Mouse (Mus musculus): ENCODE results near the gene Spock1. TPM values are rescaled to one million over a fixed set of nuclear protein-coding genes. Genes with fewer than 3 reads are reported as not detected.
A peak's percentile ranks its signal among the peaks of the same experiment; 100 is the strongest.

Gene Spock1
- total RNA-seq (2017), result not detected in 2 replicates

DNA sequence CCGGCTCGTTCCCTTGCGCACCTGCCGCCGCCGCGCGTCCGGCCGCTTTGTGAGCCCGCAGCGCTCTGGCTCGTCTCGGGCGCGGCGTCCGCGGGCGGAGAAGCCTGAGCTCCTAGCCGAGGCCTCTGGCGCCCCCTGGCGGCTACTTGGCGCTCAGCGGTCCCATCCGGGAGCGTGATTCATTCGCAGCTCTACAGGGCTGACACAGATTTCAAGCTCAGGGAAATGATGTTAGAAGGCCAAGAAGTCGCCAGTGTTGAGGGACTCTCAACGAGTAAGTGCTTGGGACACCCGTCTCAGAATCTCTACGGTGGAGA, at the start of gene Spock1:
TSS of gene Spock1 (minus strand) at position 67 of the 317 bp plus-strand sequence.
- peak; percentile 73 for ATAC-seq (replicated peaks; ENCODE audit: low read depth, poor library complexity, severe bottlenecking)

GRCm38 (mm10) chr13:57950091-57950490, 42.0 kb upstream of the Spock1 start:
- ATAC-seq (replicated peaks; ENCODE audit: low read depth, poor library complexity, severe bottlenecking), result no peak

DNA sequence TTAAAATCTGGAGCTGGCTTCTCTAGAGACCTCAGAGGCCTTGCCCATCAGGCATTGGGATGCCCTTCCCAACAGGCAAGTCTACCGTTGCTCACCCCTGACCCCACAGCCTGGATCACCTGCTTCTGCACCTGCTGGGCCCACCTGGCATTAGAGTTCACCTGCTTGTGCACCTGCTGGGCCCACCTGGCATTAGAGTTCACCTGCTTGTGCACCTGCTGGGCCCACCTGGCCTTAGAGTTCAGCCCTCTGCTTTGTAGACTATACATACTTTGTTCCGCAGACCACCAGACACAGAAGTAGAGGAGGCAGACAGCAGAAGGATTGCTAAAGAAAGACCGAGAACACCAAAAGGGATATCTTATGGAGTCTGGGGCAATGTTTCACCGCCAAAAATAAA, 41.4 kb upstream of the Spock1 start:
- no peak for ATAC-seq (replicated peaks; ENCODE audit: low read depth, poor library complexity, severe bottlenecking)

DNA sequence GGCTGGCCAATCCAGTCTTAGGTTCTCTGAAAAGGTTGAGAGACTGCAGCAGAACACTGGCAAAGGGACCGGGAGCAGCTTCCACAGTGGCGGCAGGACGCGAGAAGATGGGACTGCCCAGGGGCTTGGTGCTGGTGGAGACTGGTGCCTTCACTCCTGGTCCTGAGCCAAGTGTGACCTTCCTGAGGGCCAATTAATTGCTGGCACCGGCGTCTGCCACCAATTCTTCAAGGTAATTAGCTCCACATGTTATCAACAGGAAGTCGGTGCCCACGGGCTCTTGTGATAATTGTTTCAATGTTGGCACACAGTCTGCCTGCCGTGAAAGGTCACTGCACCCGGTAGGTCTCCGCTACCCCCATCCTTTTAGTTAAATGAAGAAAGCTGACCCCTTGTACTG, 37.1 kb upstream of the Spock1 start:
- ATAC-seq (replicated peaks; ENCODE audit: low read depth, poor library complexity, severe bottlenecking), result no peak

DNA sequence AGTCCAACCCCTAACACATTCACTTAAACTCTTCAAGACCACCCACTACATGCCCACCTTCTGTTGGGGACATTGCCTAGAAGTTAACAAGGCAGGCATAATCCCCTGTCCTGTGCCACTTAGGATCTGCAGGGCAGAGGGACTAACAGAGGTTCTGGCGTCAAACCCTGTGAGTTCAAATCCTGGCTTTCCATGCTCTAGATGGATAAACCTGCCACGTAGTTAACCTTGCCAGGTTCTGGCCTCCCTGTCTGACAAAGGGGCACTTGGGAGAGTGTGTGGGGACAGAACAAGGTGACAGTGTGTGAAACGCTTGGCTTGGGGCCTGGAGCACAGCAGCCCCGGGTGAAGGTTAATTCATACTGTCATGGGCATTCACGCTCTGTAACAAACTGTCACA, 36.3 kb upstream of the Spock1 start:
- ATAC-seq (replicated peaks; ENCODE audit: low read depth, poor library complexity, severe bottlenecking), result no peak

DNA sequence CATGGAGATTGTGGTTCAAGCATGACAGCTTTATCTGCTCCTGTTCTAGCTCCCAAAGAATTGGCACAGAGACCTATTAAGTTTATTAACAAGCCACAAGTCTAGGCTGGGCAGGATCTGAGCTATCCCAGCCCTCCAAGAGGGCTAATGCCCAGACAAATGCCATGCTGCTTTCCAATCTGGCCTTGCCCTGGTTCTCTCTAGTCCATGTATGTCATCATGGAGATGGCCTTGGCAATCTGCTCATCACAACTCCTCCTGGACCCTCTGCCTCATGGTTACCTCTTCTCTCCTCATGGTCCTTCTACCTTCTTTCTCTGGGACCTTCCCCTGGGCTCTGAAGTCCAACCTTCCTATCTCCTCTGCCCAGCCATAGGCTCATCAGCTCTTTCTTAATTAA, 35.8 kb upstream of the Spock1 start:
- no peak for ATAC-seq (replicated peaks; ENCODE audit: low read depth, poor library complexity, severe bottlenecking)

DNA sequence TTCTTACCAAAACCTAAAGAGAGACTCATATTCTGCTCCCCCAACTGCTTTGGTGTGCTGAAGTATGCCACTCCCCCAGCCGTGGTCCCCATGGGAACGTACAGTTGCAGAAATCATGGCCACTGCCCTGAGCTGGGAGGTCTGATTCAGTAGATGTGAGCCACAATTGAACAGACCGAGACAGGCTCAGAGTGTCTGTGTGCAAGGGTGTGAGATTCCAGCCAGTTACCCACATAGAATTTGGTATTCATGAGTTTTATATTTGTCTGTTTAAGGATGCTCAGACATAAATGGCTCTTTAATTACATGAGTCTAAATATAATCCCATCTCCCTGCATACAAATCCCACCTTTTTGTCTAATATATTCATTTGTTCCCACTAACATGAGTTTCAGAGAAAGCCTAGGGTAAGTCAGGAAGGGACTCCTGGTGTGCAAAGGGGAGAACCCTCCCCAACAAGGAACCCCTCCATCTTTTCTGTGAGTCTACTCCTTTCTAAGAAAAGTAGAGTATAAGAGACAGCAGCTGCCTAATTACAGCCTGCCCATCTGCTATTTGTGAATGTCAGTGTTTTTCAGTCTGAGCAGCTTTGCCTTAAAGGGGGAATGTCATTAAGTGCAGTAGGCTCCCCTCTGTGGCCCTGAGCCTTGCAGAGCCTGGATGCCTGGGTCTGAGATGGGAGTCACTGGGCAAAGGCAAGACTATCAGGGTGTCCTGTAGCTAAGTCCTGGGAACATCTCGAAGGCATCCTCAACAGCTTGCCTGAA, 29.5 kb upstream of the Spock1 start:
- no peak for ATAC-seq (replicated peaks; ENCODE audit: low read depth, poor library complexity, severe bottlenecking)

DNA sequence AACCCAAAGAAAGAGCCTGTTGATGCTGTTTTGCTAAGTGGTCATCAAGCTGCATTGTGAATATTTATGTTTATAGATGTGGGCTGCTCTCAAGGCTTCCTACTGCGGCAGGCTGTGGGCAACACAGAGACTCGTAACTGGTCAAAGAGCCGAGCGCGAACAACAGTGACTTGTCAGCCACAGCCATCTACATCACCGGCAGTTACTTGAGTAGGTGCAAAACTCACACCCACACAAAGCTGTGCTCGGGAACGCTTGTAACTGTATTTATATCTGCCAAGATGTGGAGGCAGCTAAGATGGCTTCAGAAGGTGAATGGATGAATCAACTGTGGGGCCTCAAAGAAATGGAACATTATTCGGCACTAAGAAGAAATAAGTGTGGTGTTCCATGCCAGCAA, 23.9 kb upstream of the Spock1 start:
- no peak for ATAC-seq (replicated peaks; ENCODE audit: low read depth, poor library complexity, severe bottlenecking)

GRCm38 (mm10) chr13:57931376-57931775, 23.2 kb upstream of the Spock1 start:
- ATAC-seq (replicated peaks; ENCODE audit: low read depth, poor library complexity, severe bottlenecking), result no peak

GRCm38 (mm10) chr13:57930720-57931119, 22.6 kb upstream of the Spock1 start:
- ATAC-seq (replicated peaks; ENCODE audit: low read depth, poor library complexity, severe bottlenecking), result no peak

DNA sequence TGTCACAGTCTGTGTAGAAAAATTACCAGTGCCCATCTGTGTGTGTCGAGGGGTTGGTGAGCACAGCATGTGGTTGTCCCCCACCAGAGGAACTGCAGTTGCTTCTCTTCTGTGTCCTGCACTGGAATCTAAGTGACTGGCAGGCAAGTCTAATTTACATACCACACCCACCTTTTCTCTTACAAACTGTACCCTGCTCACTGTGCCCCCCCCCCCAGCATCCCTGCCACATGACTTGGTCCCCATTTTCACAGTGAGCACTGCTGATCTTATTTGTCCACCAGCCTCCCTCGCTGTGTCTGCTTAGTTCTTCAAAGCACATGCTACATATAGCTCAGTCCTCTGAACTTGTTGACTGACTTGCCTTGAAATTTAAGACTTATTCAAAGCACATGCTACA, 22.2 kb upstream of the Spock1 start:
- ATAC-seq (replicated peaks; ENCODE audit: low read depth, poor library complexity, severe bottlenecking), result no peak

DNA sequence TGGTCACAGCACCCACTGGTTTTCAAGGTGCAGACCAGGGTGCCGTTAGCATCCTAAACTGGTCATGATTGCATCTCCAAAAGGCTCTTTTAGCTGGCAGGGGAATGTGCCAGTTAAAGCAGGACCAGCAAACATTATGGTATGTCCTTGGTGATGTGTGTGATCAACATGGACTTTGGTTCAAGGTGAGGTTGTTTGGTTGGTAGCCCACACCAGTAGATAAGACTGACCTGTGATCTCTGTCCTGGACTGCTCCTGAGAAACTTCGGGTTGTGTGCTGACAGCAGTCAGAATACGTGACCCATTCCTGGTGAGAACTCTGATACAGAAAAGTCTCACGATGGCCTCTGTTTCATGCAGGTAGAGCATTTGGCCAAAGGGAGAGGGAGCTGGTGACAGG, 11.8 kb upstream of the Spock1 start:
- no peak for ATAC-seq (replicated peaks; ENCODE audit: low read depth, poor library complexity, severe bottlenecking)

- ATAC-seq (replicated peaks; ENCODE audit: low read depth, poor library complexity, severe bottlenecking), result no peak
These were observed 3.0 kb upstream of the Spock1 start for GRCm38 (mm10) chr13:57911171-57911570.

GRCm38 (mm10) chr13:57907428-57908265, 485 bp downstream of the Spock1 start:
- ATAC-seq (replicated peaks; ENCODE audit: low read depth, poor library complexity, severe bottlenecking), result no peak

DNA sequence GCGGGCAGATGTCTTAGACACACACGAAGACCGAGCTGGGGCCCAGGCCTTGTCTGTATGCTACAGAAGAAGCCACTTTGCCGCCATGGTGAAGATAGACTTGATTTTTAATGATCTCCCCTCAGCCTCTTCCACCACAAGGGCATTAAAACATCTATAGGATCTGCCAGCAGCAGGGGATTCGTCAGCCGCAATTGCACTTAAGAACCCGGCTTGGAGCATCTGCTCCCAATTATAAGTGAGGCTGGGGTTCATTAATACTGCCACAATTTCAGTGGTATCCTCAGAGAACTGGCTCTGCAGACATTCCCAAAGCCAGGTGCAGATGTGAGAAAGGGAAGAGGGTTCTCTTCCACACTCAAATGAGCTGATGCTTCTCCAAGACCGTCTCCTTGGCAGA, 13.5 kb downstream of the Spock1 start:
- ATAC-seq (replicated peaks; ENCODE audit: low read depth, poor library complexity, severe bottlenecking), result no peak

DNA sequence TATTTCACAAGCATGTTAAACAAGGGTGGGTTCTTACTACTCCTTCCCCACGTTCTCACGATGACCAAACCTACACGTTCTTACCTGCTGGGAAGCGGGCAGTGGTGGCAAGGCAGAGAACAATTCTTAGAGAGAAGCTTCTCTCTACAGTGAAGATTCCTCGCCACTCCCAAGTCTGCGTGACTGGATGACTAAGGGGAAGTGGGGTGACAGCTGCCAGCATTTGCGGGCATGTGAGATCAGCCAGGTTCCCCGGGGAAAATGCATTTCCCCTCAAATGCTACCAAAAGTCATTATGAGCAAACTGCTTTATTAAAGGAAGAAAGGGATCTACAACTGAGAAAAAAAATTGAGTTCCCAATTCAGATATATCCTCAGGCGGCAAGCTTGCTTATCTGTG, 18.4 kb downstream of the Spock1 start:
- ATAC-seq (replicated peaks; ENCODE audit: low read depth, poor library complexity, severe bottlenecking), result no peak

DNA sequence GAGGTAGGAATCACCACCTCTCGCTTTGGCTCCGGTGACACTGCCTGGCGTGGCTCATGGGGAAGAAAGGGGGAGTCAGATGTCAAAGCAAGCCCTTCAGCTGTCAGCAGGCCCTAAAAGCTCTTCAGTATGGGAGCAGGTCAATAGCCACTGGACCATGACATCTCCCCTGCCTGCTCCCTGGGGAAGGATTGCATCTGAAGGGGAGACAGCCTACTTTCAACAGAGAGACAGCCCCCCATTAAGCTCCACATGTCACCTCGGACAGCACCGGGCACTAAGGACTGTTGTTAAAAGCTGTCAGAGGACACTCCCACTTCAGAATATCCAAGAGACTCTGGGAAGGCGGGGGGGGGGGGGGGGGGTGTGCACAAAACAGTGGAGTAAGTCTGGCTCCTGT, 19.1 kb downstream of the Spock1 start:
- ATAC-seq (replicated peaks; ENCODE audit: low read depth, poor library complexity, severe bottlenecking), result no peak

DNA sequence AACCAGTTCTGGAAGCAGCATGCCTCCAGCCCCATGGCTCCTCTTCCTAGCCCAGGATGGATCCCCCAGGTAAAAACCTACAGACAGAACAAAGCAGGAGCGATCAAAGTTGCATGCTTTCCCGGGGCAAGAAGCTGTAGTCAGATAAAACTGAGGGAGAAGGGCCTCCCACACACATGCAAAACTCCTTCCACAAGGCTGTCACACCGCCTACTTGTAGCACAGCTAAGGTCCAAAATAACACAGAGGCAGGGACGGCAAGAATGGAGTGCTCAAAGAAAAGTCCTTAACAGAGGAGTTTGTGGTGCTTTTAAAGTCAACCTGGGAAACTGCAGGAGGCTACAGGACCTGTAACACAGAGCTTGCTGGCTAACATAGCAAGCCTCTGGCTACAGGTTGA, 28.3 kb downstream of the Spock1 start:
- ATAC-seq (replicated peaks; ENCODE audit: low read depth, poor library complexity, severe bottlenecking), result no peak

- no peak for ATAC-seq (replicated peaks; ENCODE audit: low read depth, poor library complexity, severe bottlenecking)
These were observed 29.3 kb downstream of the Spock1 start for GRCm38 (mm10) chr13:57878797-57879196.

DNA sequence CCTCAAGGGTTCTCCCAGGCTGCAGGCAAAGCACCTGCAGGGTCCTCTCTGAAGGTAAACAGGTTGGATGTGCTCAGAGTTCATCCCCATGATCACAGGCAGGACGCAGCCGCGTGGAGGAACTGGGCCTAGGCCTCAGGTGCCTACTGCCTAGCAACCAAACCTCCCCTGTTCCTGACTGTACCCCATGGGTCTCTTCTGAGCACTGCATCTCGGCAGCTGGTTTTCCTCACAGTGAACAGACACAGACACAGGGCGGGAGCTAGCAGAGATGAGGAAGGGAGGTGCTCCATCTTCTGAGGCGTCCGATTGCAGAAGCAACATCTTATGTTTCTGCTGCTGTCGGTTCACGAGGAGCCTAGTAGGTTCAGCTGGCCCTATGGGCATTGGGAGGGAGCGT, 30.4 kb downstream of the Spock1 start:
- ATAC-seq (replicated peaks; ENCODE audit: low read depth, poor library complexity, severe bottlenecking), result no peak

DNA sequence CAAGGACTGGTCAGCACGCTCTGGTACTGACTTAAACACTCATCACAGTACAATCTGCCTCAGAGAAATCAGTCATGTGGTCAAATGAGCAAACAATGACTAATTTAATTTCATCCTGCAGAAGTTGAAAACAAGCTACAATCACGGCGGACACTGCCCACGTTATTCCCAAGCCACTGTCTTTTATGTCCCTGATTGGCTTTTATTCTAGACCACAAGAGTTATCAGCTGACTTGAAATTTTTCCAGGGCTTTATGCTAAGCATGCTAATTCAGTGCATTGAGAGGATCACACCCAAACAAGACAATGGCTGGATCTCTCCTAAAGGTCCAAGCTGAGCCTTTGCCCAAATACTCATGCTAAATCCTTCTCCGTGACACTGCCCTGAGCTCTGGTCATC, 31.2 kb downstream of the Spock1 start:
- no peak for ATAC-seq (replicated peaks; ENCODE audit: low read depth, poor library complexity, severe bottlenecking)

- ATAC-seq (replicated peaks; ENCODE audit: low read depth, poor library complexity, severe bottlenecking), result no peak
These were observed 38.1 kb downstream of the Spock1 start for GRCm38 (mm10) chr13:57870058-57870457.

Measured in common myeloid progenitor, adult 5-6 weeks (primary cell).